Mouse (Mus musculus) kidney, adult 11 months (tissue): ENCODE data around the gene Htatip2.

ENCODE experiments used
- DNase-seq: peaks from one replicate; pipeline ENCODE4 v3.0.0; 2022

The Htatip2 gene

DNA sequence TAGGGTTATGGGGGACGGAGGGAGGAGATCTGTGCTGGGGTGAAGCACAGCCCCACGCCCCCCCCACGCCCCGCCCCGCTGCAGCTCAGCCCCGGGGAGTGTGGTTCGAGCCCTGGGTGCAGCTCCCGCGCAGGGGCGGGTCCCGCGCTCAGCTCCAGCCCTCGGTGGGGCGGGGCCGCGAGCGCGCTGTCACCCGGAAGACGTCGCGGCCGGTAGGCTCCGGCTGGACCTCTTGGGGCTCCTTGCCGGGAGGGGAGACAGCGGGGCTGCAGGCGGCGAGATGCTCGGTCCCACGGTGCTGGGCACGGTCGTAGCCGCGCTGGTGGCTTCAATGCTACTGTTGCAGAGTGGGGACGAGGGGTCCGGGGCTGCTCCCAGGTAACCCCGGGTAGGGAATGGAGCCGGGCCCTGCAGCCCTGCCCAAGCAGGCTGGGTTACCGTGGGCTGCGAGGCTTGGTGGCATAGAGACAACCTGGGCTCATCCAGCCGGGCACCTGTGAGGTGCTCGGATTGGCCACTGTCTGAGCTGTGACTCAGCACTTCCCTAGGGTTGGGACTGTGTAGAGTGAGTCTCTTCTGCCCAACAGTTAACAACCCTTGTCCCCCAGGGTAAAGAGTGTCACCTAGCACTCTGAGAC is at the start of gene Htatip2:
TSS of gene Htatip2 (plus strand) at position 182 of the 638 bp plus-strand sequence.
- DNase-seq: peak; percentile 39

DNA sequence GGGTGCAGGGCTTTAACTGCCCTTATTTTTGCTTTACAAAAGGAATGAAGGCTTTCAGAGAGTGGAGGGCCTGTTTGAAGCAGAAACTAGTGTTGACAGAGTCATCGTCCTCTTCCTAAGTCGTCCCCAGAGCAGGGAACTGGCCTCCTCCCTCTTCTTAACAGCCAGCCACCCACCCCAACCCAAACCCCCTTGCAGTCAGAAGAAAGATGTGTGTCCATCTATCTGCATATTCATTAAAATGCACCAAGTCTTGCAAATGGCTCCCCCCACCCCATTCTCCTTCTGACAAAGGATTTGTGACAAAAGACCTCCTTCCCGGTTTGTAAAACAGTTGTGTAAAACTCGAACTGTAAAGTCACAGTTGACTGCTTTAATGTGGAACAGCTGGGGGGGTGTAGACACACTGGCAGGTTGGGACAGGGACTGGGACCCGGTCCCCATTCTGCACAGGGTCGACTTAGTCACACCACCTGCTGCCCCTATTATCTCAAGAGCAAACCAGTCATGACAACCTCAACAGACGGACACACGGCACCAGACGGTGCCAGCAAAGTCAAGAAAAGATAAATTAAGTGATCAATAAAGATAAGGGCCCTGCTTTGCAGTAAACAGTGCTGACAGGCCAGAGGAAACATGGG is 49.4 kb upstream of the Htatip2 start:
- no peak for DNase-seq

DNA sequence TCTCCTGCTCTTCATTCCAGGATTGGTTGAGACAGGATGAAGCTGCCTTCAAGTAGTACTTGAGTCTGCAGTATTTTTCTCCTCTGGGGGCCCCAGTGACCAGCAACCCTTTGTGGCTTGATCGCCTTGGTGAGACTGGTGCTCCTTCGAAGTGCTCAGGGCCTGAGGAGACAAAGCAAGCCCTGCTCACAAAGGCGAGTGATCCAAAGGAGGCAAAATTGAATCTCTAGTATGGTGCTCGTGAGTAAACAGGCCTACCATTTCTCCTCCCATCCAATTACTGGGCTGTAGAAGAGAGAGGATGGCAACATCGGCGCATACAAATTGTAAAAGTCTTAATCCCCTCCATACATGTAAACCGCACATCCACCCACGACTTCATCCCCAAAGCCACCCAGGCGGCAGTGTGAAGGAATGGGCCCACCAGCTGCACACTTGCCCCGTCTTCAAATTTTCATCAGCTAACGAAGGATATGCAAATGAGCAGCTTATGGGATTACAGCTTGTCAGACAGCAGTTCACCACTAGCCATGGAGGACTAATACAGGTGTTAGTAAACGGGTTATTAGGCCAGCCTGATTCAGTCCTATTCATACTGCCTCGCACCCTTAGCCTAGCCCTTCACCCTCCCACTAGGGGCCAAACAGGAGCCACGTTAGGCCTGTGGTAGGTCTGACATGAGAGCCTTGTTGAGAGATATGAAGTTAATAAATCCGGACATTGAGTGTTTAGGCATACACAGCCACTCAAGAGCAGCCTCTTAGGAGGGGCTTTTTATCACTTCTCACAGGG is 40.8 kb upstream of the Htatip2 start:
- no peak for DNase-seq

DNA sequence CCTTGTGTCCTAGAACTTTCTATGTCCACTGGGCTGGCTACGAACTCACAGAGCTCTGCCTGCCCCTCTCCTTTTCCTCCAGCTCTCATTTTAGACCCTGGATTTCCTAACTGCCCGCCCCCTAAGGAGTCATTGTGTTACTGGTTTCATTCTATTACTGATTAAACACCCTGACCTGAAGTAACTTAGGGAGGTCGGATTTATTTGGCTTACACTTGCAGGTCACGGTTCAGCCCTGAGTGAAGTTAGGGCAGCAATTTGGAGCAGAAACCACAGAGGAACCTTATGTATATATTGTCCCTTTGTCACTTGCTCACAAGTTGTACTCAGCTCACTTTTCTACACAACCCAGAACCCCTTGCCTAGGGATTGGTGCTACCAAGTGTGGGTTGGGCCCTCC is 24.6 kb upstream of the Htatip2 start:
- DNase-seq: peak; percentile 11

DNA sequence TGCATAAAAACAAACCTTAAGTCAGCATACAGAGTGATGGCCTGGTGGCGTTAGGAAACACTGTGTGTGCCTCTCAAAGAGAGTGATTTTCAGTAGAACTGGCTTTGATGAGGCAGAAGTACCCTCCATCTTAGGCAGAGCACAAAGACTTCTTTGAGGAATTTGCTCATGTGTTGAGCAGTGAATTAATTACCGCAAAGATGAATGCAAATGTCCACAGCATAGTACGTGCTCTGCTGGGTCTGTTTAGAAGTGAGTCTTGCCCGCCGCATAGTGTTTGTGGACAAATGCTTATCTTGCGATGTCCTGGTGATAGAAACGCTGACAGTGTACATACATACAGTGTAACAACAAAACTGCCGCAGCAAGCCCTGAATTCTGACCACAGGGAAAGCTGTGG is 19.5 kb upstream of the Htatip2 start:
- no peak for DNase-seq

DNA sequence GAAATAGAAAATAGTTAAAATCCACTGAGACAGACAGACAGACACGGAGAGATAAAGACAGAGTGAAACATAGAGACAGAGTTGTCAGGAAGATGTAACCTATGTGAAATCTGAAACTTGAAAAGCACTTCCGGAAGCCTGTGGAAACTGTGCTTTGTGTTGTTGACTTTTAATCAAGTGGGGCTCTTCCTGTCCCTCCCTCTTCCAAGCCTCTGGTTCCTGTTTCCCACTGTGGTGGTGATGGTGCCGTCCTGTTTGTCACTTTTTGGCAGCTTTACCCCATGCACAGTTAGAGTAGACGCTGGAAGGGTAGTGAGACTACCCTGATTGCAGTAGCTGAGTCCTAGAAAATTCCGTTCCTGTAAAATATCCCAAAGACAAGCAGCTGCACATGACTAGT is 17.4 kb upstream of the Htatip2 start:
- DNase-seq: no peak

DNA sequence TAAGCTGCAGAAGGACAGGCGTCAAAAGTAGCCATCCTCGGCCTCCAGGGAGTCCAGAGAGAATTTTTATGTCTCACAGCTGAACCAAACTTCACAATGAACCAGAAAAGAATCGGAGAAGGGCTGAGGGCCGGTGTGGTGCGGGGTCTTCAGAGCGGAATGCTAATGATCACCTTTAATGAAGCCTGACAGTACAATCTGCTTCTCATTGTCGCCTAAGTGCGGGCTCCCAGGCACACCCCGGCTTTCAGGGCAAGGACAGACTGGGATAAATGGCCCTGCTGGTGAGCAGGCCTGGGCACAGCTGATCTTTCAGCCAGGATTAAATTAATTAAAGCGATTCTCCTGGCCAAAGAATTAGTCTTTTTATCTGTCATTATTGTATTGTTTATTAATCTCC is 17.0 kb upstream of the Htatip2 start:
- no peak for DNase-seq

DNA sequence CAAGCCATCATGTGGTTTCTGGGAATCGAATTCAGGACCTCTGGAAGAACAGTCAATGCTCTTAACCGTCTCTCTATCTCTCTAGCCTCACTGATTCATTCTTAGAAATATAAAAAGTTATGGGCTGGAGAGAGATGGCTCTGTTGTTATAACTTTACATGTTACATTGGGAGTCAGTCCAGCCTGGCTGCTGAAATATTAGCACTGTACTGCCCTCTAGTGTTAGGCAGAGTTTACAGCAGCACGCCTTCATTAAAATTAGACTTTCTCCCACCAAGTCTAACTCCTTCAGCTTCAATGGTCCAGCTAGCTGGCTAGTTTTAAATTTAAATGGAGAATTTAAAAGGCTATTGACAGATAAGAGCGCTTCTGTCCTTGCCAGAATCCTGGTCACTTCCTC is 7.8 kb upstream of the Htatip2 start:
- no peak for DNase-seq

DNA sequence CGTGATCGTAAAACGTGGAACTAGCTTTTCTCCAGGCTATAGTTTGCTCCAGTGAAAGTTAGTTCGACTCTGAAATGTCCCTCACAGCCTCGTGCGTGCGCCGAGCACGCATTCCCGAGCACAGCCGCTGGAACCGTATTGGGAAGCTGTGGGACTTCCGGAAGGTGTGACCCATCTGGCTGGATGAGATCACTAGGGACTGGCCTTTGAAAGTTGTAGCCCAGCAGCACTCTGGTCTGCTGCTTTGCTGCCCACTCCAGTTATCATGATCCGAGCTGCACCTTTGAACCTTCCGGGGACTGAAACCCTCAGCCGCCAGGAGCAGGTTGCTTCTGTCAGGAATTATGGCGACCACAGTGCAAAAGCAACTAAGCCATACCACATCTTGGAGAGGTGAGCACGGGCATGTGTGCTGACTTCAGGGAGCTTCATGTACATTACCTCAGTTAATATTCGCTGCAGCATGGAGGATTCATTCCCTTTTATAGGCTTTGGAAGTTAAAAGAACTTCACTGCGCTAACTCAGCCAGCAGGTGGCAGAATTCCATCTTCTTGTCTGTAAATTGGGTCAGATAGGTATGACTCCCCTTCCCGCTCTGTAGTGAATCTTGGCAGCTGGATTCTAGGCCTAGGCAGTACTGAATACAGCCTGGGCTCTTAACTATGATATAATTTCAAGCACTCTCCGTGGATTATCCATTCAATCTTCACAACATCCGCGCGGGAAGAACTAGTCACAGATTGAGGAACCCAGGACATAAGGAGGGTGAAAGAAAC is 6.0 kb upstream of the Htatip2 start:
- peak; percentile 35 for DNase-seq

DNA sequence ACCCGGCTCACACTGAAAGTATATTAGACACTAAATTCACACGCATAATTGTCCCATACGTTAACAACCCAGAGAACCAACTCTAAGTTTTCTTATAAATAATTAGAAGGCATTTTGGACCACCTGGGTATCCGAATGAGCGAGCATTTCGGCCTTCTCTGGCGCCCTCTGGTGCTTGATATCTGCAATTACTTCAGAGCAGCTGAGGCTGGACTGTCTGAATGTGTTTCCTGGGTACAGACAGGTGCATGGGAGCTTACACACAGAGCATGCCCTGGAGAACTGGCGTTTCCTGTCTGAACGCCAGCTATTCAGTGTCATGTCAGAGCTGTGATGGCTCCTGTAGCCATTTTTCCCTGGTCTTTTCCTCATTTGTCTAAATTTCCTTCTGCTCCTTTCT is 4.1 kb upstream of the Htatip2 start:
- peak; percentile 33 for DNase-seq

DNA sequence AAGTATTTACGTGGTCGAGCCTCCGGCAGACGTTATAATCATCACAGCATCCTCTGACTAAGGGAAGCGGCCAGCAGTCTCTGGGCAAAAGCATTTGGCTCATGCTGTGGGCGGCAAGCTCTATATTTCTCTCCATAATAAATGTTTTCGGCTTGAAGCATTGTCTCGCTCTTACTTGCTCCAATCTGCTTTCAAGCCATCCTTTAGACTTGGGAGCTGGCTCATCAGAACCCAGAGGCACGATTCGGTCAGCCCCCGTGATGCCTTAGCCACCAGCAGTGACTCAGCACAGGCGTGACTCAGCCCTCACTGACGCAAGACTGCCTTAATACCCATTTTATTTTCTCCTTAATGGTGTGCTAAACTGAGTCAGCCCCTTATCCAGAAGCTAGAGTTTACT is 3.7 kb downstream of the Htatip2 start:
- no peak for DNase-seq

DNA sequence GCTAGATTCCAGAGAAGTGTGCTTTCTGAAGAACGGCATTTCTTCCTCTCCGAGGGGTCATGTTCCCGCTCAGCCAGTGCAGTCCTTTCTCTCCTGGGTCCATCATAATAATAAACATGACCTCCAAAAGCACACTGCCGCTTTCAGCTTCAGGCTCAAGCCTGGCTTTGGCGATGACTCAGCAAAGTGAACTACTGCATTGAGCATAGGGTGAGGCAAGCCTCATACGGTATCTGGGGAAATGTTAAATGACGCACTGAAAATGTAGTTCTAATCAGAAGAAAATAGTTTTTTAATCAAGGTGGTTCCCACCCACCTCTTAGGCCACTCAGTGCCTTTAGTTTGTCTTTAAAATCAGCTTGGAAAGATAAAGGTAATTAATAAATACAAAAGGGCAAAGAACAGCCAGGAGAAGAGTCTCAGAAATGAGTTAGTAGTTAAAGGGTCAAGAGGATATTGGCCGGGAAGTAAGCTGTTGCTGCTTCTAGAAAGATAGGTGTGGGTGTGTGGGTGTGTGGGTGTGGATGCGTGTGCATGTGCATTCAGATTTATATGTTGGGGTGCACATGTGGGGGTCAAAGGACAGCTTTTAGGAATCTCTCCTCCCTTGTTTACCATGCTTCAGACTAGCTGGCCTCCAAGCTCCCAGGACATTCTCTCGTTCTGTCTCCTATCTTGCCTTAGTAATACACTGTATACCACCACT is 5.2 kb downstream of the Htatip2 start:
- DNase-seq: no peak

DNA sequence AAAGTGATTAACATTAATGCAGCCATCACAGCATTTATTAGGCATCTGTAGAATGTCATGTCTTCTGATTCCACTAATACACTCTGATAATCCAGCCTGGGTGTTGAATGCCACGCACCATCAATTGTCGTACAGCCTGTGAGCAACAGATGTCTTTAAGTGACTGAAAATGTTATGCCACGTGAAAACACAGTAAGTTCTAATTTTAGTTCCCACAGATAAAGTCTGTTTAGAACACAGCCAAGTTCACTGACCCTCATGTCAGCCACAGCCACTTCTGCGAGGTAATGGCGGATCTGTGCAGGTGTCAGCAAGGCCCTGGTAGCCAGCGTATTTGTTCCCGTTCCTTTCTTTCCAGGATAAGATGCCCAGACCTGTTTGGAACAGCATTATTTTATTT is 7.3 kb downstream of the Htatip2 start:
- DNase-seq: no peak

DNA sequence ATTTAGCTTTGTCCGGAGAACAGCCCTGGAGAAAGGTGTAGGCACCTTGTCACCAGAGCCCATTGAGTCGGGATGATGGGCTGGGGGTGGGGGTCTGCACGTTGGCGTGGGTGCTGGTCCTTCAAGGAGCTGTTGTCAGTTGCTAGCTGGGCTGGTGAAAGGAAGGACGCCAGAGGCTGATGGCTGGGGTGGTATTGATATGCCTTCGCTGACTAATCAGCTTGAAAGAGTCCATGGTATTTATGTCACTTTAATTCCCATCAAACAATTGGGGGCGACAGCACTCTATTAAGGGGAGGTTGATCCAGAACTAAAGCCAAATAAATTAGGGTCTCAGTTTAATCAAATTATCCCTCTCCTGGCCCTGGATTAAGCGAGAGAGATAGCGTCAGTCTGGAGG is 9.6 kb downstream of the Htatip2 start:
- DNase-seq: no peak

DNA sequence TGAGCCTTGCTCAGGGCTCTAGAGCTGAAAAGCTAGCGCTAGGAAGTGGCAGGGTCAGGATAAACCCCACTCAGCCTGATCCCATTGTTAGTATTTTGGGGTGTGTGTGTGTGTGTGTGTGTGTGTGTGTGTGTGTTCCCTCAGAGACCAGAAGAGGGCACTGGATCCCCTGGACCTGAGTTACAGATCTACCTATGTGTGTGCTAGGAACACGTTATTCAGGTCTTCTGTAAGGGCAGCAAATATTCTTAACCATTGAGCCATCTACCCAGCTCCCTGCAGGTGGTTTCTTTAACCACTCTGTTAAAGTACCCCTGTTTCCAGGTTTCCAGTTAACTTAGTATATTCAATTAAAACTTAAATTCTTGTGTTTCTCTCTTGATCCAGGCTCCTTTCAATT is 15.5 kb downstream of the Htatip2 start:
- no peak for DNase-seq

DNA sequence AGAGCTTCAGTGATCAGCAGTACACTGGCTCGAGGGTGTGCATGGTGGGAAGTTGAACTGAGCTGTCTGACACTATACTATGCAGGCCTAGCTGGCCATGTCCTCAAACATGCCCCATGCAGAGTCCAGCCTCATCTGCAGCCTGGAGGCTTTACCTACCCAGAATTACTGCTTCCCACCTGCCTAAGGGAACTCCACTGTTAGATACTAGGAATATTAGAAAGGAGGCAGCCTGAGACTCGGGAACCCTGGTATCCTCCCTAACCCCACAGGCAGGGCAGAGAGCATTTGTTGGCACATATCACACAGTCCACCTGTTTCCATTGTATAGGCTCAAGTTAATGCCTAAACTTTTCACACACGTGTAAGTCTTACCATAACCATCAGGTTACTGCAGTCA is 18.7 kb downstream of the Htatip2 start:
- no peak for DNase-seq

DNA sequence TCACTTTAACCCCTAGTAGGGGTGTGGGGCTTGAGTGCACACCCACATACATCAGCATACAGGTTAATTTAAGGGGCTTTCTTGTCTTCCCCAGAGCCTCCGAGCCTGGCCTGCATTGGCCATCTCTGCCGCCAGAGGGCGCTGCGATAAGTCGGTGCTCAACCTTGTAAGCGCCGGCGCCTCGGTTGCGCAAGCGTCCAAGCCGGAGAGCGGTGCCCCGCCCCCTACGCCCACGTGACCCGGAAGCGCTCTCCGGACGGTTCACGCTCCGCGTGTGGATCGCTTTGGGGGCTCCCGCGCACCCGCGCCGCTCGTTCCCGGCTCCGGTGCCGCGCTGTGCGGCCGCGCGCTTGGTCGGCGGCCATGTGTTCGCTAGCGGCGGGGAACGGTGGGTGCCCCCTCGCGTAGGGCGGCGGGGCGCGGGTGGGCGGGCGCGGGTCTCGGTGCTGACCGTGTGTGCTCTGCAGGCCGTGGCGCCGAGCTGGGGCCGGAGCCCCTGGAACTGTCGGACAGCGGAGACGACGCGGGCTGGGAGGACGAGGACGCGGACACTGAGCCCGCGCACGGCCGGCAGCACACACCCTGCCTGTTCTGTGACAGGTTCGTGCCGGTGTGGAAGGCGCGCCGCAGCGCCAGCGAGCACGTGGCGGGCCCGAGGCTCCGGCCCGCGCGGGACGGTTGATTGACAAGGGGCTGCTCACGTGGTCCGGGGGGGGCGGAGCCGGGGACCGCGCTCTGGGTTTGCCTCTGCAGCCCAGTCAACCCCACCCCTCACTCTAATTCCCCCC is 19.4 kb downstream of the Htatip2 start, which contains the start of gene Prmt3:
TSS of gene Prmt3 (plus strand) at position 233 of the 788 bp plus-strand sequence.
- peak; percentile 95 for DNase-seq

DNA sequence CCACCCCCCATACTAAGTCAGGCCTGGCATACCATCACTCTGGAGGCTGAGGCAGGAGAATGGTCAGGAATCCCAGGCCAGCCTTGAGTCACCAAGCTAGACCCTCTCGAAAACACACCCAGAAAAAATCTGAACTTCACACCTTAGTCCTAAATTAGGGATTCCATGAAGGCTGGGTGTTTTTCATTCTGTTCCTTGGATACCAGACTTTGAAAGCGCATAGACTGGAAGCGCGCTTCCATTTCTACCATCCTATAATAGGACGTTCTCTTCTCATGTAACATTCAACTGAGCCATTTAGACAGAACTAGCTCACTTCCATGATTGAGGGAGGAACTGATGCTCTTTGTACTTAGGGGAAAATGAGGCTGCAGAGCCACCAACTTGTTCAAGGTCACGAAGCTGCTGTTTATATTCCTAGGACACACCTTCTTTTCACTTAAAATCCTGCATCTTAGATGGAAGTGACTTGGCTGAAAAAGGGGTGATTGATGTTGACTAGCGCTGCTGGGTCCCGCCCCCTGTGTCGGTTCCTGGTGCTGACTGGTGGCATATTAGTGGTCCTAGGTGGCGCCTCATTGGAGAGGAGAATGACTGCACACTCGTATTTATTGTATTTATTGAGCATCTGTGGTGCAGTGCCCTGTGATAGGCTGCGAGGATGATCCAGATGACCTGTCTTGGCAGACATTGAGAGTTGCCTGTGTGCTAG is 20.1 kb downstream of the Htatip2 start:
- DNase-seq: peak; percentile 19

DNA sequence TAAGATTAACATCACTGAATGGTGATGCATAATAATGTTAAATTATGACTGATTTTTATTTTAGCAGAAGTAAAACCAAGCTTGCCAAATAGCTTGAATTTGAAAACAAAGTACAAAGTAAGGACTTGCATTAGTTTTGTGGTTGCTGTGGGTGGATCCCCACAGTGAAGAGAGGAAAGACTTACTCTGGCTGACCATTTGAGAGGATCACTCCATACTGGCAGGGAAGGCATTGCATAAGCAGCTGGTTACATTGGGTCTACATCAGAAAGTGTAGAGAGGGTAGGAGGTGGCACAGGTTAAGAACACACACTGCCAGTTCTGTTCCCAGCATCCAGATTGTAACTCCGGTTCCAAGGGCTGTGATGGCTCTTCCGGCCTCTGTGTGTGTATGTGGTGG is 24.1 kb downstream of the Htatip2 start:
- no peak for DNase-seq

DNA sequence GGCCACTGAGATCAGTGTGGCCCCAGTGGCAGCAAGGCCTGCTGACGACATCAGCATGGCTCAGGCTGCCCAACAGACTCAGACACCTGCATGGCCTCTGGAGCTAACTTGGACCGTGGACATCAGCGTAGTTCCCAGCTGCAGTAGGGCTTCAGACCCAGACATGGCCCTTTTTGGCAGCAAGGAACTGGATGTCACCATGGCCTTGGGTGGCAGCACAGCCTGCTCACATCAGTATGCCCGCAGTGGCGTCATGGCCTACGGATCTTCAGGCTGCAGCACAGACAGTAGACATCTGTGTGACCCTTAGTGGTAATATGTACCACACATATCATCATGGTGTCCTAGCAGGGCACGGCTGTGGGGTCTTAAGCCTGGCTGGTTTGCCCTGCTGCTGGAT is 26.2 kb downstream of the Htatip2 start:
- no peak for DNase-seq
